In genomic region chrX:81070804-81071461, GRCm38 (mm10) we compare ENCODE assay signal across 10 mouse cellular contexts. TPM values are rescaled to one million over a fixed set of nuclear protein-coding genes. Genes with fewer than 3 reads are reported as not detected.
A peak's percentile ranks its signal among the peaks of the same experiment; 100 is the strongest.
DNase-seq lines count a peak whose midpoint lies in the region; ATAC-seq and TF ChIP-seq lines count a peak whose summit lies in the region.
"Had no signal": no experiment of that assay in that cellular context is flagged by ENCODE, and none has a peak within 500 bp of the region (broad histone marks: within the 10 kb centered on the region; RNA-seq: fewer than 3 reads in every experiment).

No protein-coding gene starts in this region.

- H3K4me1 ChIP-seq in kidney, adult 2 months (ENCODE audit: control insufficient read depth, insufficient read depth, low read length) = no peaks in the 10 kb centered on the region
- H3K4me1 ChIP-seq in embryonic fibroblast, embryonic 13.5 days (ENCODE audit: control insufficient read depth, insufficient read depth, low read length) = no peaks in the 10 kb centered on the region
- H3K4me1 ChIP-seq in heart, embryonic 16.5 days (ENCODE audit: control insufficient read depth, insufficient read depth, low read length) = no peaks in the 10 kb centered on the region
- no peaks in the 10 kb centered on the region for H3K4me1 ChIP-seq in limb, embryonic 15.5 days
- H3K4me1 ChIP-seq in neural tube, embryonic 15.5 days = no peaks in the 10 kb centered on the region

- 2% methylated on average over 45 of the region's 45 CpGs for WGBS in kidney, adult 2 months
- WGBS in heart, embryonic 16.5 days = 7% methylated on average over 38 of the region's 45 CpGs
- 17% methylated on average over 44 of the region's 45 CpGs for WGBS in limb, embryonic 15.5 days
- 15% methylated on average over 43 of the region's 45 CpGs for WGBS in neural tube, embryonic 15.5 days

- no peak for TF ChIP-seq CTCF in kidney, adult 2 months (conservative IDR thresholded peaks at IDR 0.05; ENCODE audit: insufficient read depth, insufficient read length, low read depth, low read length)
- TF ChIP-seq CTCF in embryonic fibroblast, embryonic 13.5 days (IDR thresholded peaks at IDR 0.05; ENCODE audit: borderline replicate concordance, insufficient read depth, low read length) = no peak

- H3K27me3 ChIP-seq in kidney, adult 2 months (replicated peaks; ENCODE audit: control insufficient read depth, insufficient read depth, low read length) = peaks cover 3% of the 10 kb centered on the region
- peaks cover 2% of the 10 kb centered on the region; the same call in 1 of the 2 replicates for H3K27me3 ChIP-seq in heart, embryonic 16.5 days (ENCODE audit: control insufficient read depth, insufficient read depth, low read length)
- no peaks in the 10 kb centered on the region for H3K27me3 ChIP-seq in limb, embryonic 15.5 days
- no peaks in the 10 kb centered on the region for H3K27me3 ChIP-seq in neural tube, embryonic 15.5 days (replicated peaks)

- peak overlapping the region; percentile 76 for H3K9ac ChIP-seq in heart, embryonic 16.5 days (ENCODE audit: low read length)
- peak overlapping the region; percentile 42; the same call in 1 of the 2 replicates for H3K9ac ChIP-seq in limb, embryonic 15.5 days
- peak overlapping the region; percentile 61 for H3K9ac ChIP-seq in neural tube, embryonic 15.5 days (replicated peaks)

- H3K9me3 ChIP-seq in heart, embryonic 16.5 days (replicated peaks; ENCODE audit: control insufficient read depth, low read length) = no peaks in the 10 kb centered on the region
- no peaks in the 10 kb centered on the region for H3K9me3 ChIP-seq in limb, embryonic 15.5 days
- no peaks in the 10 kb centered on the region for H3K9me3 ChIP-seq in neural tube, embryonic 15.5 days (replicated peaks)

- peak; percentile 53 for ATAC-seq in heart, embryonic 16.5 days (replicated peaks; ENCODE audit: extremely low read depth, insufficient read depth, low FRiP score)
- ATAC-seq in limb, embryonic 15.5 days (ENCODE audit: insufficient number of reproducible peaks, low FRiP score, low TSS enrichment, low read depth) = no peak; the same call in 1 of the 2 replicates
- ATAC-seq in neural tube, embryonic 15.5 days (ENCODE audit: low FRiP score) = peak; percentile 72
- ATAC-seq in inflammation-experienced regulatory T-cells, adult 6 months = no peak

- H3K4me3 ChIP-seq in kidney, adult 2 months (ENCODE audit: insufficient read depth, low read depth, low read length) = peak overlapping the region; percentile 98
- H3K4me3 ChIP-seq in embryonic fibroblast, embryonic 13.5 days (ENCODE audit: insufficient read depth, low read length) = peak overlapping the region; percentile 91
- peak overlapping the region; percentile 67 for H3K4me3 ChIP-seq in heart, embryonic 16.5 days (ENCODE audit: low read length)
- H3K4me3 ChIP-seq in limb, embryonic 15.5 days = peak overlapping the region; percentile 57
- peak overlapping the region; percentile 59 for H3K4me3 ChIP-seq in neural tube, embryonic 15.5 days (replicated peaks)

- no peak overlapping the region for H3K27ac ChIP-seq in kidney, adult 2 months (ENCODE audit: insufficient read depth, low read depth, low read length)
- peak overlapping the region; percentile 89; the same call in 1 of the 2 replicates for H3K27ac ChIP-seq in embryonic fibroblast, embryonic 13.5 days (ENCODE audit: insufficient read depth, low read length)
- H3K27ac ChIP-seq in heart, embryonic 16.5 days (ENCODE audit: low read length) = peak overlapping the region; percentile 90
- H3K27ac ChIP-seq in limb, embryonic 15.5 days = peak overlapping the region; percentile 85
- H3K27ac ChIP-seq in neural tube, embryonic 15.5 days (replicated peaks) = peak overlapping the region; percentile 83

- H3K4me2 ChIP-seq in heart, embryonic 16.5 days (ENCODE audit: low read depth, low read length) = peak overlapping the region; percentile 69
- peak overlapping the region; percentile 45 for H3K4me2 ChIP-seq in limb, embryonic 15.5 days
- peak overlapping the region; percentile 57 for H3K4me2 ChIP-seq in neural tube, embryonic 15.5 days

- no peaks in the 10 kb centered on the region for H3K36me3 ChIP-seq in kidney, adult 2 months (ENCODE audit: control insufficient read depth, insufficient read depth, low read length)
- no peaks in the 10 kb centered on the region for H3K36me3 ChIP-seq in heart, embryonic 16.5 days (ENCODE audit: control insufficient read depth, insufficient read depth)
- H3K36me3 ChIP-seq in limb, embryonic 15.5 days = no peaks in the 10 kb centered on the region
- no peaks in the 10 kb centered on the region for H3K36me3 ChIP-seq in neural tube, embryonic 15.5 days
- H3K36me3 ChIP-seq: G1E had no signal

- peak; percentile 0 for DNase-seq in kidney, adult 2 months
- DNase-seq in kidney, postnatal 4 days = no peak
- DNase-seq in adrenal gland, adult 2 months = peak; percentile 37

- no peak for TF ChIP-seq POLR2A in kidney, adult 2 months (IDR thresholded peaks at IDR 0.05; ENCODE audit: low read depth, low read length)
- no peak for TF ChIP-seq POLR2A in embryonic fibroblast, embryonic 13.5 days (IDR thresholded peaks at IDR 0.05; ENCODE audit: low read depth, low read length)

RNA-seq across cellular contexts. Expression of gene Tmem47, which starts 0.4 kb away (rescaled TPM):
- 3.9 and 4.1 TPM in 2 replicates for polyA plus RNA-seq in kidney, adult 2 months (2012; rRNA removed)
- total RNA-seq in adrenal gland, adult 2 months (2021) = 10 to 100 TPM; 17.9 to 24.6 TPM
- polyA plus RNA-seq in adrenal gland, adult 2 months (2012; rRNA removed) = 12.7 and 17.7 TPM in 2 replicates
- 42.7 and 52.9 TPM in 2 replicates for polyA plus RNA-seq in embryonic fibroblast, embryonic 13.5 days (2011; ENCODE audit: insufficient read length, low read depth, missing spikeins)
- polyA plus RNA-seq in heart, embryonic 16.5 days (2015; fragmentation: Nextera tagmentation; extraction: Ambion mirVana) = 20.1 and 25.1 TPM in 2 replicates
- polyA plus RNA-seq in limb, embryonic 15.5 days (2015; fragmentation: Nextera tagmentation; extraction: Ambion mirVana) = 17.8 and 19.4 TPM in 2 replicates
- 15.4 and 17.4 TPM in 2 replicates for polyA plus RNA-seq in neural tube, embryonic 15.5 days (2015; fragmentation: Nextera tagmentation; extraction: Ambion mirVana)
- polyA plus RNA-seq in inflammation-experienced regulatory T-cells, adult 6 months (2017; shearing (Covaris generic)) = not detected
- total RNA-seq: G1E; hematopoietic stem cell, adult 5-6 weeks had no signal
- polyA plus RNA-seq: G1E had no signal

Comparison
In these comparisons a context has a peak if more than half of its experiments do, and no peak if none do; other contexts are left out.
1. DNase-seq: peak in kidney, adult 2 months (single experiment) and adrenal gland, adult 2 months (single experiment); none in kidney, postnatal 4 days (0 of 2).
2. ATAC-seq: peak in heart, embryonic 16.5 days (single experiment) and neural tube, embryonic 15.5 days (single experiment); none in limb, embryonic 15.5 days (single experiment) and inflammation-experienced regulatory T-cells, adult 6 months (single experiment).
3. Peak in every context shown above with its lines, with median percentiles within 50 percentile points of each other: H3K4me3 ChIP-seq, H3K4me2 ChIP-seq and H3K9ac ChIP-seq.